Mouse (Mus musculus) liver, embryonic 14.5 days (tissue): ENCODE results near the gene C2cd5.

Source experiments
- CTCF ChIP-seq: IDR thresholded peaks from 2 replicates; pipeline ENCODE4 v1.5.1; 2016; ENCODE audit warnings: antibody characterized with exemption, low read depth, control low read depth
- EP300 ChIP-seq: IDR thresholded peaks from 2 replicates; pipeline ENCODE4 v1.6.1; 2016; ENCODE audit warnings: antibody characterized with exemption, low read depth

GRCm38 (mm10) chr6:143092856-143093255, 7.1 kb downstream of the C2cd5 start:
- TF ChIP-seq CTCF (no peak), EP300 (0 out of 2 replicates have a peak, but pooled peaks have one; percentile 11)
